Mouse (Mus musculus) embryonic facial prominence, embryonic 14.5 days (tissue): ENCODE results near the gene AA986860. TPM values are rescaled to one million over a fixed set of nuclear protein-coding genes. Genes with fewer than 3 reads are reported as not detected.

Experiments
- ATAC-seq: fragments of 200-750 bp; cut with Nextera tagmentation; 2 replicates; pipeline ENCODE4 v1.8.0; 2017; ENCODE audit warnings: low read depth, moderate number of reproducible peaks, moderate TSS enrichment
- DNase-seq: peaks from one replicate; pipeline ENCODE4 v3.0.0-alpha.2; 2015; ENCODE audit warnings: low spot score
- H3K27ac ChIP-seq: fragments of 300-500 bp; sonication (generic); replicated peaks from 2 replicates; pipeline ENCODE4 v1.5.1; 2014; ENCODE audit warnings: low read depth, mild to moderate bottlenecking, low read length, moderate library complexity
- H3K27me3 ChIP-seq: fragments of 300-500 bp; sonication (generic); replicated peaks from 2 replicates; pipeline ENCODE4 v1.6.1; 2014; ENCODE audit warnings: low read length; ENCODE audit not compliant: control insufficient read depth, insufficient read depth
- H3K36me3 ChIP-seq: fragments of 300-500 bp; sonication (generic); 2 replicates; pipeline ENCODE4 v1.6.1; 2014; ENCODE audit warnings: low read length, mixed read lengths; ENCODE audit not compliant: control insufficient read depth, insufficient read depth
- H3K4me1 ChIP-seq: fragments of 300-500 bp; sonication (generic); 2 replicates; pipeline ENCODE4 v1.6.1; 2014; ENCODE audit warnings: antibody characterized with exemption, low read length; ENCODE audit not compliant: control insufficient read depth, insufficient read depth
- H3K4me2 ChIP-seq: fragments of 300-500 bp; sonication (generic); 2 replicates; pipeline ENCODE4 v1.6.1; 2014; ENCODE audit warnings: low read depth, mild to moderate bottlenecking, low read length, moderate library complexity, mixed read lengths
- H3K4me3 ChIP-seq: fragments of 300-500 bp; sonication (generic); 2 replicates; pipeline ENCODE4 v1.5.1; 2014; ENCODE audit warnings: low read depth, mild to moderate bottlenecking, low read length
- H3K9ac ChIP-seq: fragments of 300-500 bp; sonication (generic); 2 replicates; pipeline ENCODE4 v1.6.1; 2014; ENCODE audit warnings: low read depth, mild to moderate bottlenecking, low read length, moderate library complexity, mixed read lengths
- H3K9me3 ChIP-seq: fragments of 300-500 bp; sonication (generic); 2 replicates; pipeline ENCODE4 v1.6.1; 2016; ENCODE audit warnings: low read length; ENCODE audit not compliant: control insufficient read depth
- WGBS: fragments of 180-500 bp; shearing (Covaris S2); extraction: QIAGEN DNeasy Blood & Tissue Kit; methylation state at CpG from one replicate; pipeline ENCODE4 v1.1.7; 2014; 5-methylcytosine and 5-hydroxymethylcytosine counted together
- polyA plus RNA-seq: library from polyadenylated mRNA; unstranded; fragments of >200 nt; fragmentation: Nextera tagmentation; extraction: Ambion mirVana; gene quantifications from 2 replicates; pipeline ENCODE4 v1.2.1, GENCODE M21; 2014

AA986860 gene
- polyA plus RNA-seq, 1 experiment from 2014 or later, result 4.5 TPM

DNA sequence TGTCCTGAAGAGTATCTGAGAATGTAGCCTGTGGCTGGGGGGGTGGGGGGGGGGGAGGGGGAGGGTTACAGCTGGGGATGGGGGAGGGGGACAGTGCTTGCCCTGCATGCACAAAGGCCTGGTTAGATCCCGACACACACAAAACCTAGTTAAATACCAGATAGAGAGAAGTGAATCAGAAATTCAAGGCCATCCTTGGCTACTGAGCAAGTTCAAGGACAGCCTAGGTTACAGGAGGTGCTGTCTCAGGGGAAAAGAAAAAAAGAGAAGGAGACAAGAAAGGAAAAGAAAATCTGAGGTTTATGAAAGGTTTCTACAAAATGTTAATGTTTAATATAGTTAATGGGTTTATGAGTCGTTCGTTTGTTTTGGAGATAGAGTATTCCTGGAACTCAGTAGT lies 7.9 kb downstream of the AA986860 start:
- Histone ChIP-seq H3K27ac (no peak overlapping the region), H3K36me3 (no peaks in the 10 kb centered on the region), H3K9me3 (no peaks in the 10 kb centered on the region), H3K4me3 (no peak overlapping the region), H3K9ac (no peak overlapping the region), H3K4me2 (no peak overlapping the region), H3K4me1 (no peaks in the 10 kb centered on the region), H3K27me3 (no peaks in the 10 kb centered on the region)
- DNase-seq, result no peak
- no peak for ATAC-seq
- 79% methylated on average over 3 of the region's 3 CpGs for WGBS

DNA sequence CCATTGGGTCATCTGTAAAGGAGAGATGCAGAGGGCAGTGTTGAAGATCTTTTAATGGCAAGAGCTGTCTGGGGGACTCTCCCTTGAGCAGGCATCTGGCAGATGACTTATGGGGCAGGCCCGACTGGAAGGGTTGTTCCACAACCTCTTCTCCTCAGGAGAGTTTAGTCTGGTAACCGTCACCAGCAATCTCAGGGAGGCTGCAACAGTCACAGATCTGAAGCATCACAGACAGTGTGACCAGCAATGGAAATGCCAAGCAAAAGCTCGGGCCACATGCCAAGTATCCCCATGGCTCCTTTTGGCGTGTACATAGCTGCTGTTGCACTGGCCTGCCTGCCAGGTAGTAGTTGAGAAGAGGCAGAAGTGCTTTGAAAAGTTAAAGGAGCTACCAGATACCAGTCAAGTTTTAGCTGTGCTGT lies 8.5 kb downstream of the AA986860 start:
- 82% methylated on average over 4 of the region's 4 CpGs for WGBS
- Histone ChIP-seq H3K36me3 (no peaks in the 10 kb centered on the region), H3K9me3 (no peaks in the 10 kb centered on the region), H3K4me1 (no peaks in the 10 kb centered on the region), H3K4me2 (no peak overlapping the region), H3K9ac (no peak overlapping the region; the same call in 1 of the 2 replicates), H3K27me3 (no peaks in the 10 kb centered on the region), H3K27ac (no peak overlapping the region), H3K4me3 (no peak overlapping the region)
- DNase-seq (no peak), ATAC-seq (no peak)

DNA sequence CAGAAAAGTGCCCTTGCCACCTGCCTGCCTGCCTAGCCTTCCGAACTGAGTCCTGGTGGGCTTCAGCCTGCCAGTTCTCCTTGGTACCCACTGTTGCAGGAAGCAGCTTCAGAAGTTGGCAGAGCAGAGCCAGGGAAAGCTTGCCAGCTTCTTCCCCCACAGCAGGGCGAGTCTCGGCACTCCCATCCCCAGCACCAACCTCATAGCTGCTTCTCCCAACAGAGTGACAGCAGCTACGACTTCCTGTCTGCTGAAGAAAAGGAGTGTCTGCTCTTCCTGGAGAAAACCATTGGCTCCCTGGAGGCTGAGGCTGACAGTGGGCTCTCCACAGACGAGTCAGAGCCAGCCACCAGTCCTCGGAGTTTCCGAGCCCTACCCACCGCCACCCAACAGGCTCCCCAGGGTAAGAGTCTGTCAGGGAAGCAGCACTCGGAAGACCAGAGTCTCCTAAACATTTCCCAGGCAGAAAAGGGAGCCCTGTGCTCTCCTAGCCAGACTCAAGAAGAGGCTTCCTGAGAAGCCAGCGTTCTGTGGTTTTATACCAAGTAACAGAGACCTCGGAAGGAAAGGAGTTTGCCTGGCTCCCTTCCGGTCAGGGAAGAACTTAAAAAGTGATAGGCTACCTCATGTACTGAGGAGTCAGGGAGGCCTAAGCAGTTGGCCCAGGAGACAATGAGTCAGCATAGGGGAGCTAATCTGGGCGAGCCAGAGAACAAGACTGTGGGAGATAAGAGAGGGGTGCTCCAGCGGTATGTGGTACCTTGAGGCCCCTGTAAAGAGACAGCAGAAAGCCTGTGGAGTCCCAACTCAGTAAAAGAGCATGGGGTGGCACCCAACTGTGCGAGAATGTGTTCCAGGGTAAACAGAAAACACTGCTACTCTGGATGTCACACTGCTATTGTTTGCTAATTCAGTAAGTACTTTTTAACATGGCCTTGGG lies 9.3 kb downstream of the AA986860 start:
- Histone ChIP-seq H3K4me1 (no peaks in the 10 kb centered on the region), H3K36me3 (no peaks in the 10 kb centered on the region), H3K4me3 (no peak overlapping the region), H3K4me2 (no peak overlapping the region), H3K27me3 (no peaks in the 10 kb centered on the region), H3K9me3 (no peaks in the 10 kb centered on the region), H3K27ac (no peak overlapping the region), H3K9ac (no peak overlapping the region; the same call in 1 of the 2 replicates)
- 42% methylated on average over 15 of the region's 15 CpGs for WGBS
- ATAC-seq (no peak), DNase-seq (no peak)

DNA sequence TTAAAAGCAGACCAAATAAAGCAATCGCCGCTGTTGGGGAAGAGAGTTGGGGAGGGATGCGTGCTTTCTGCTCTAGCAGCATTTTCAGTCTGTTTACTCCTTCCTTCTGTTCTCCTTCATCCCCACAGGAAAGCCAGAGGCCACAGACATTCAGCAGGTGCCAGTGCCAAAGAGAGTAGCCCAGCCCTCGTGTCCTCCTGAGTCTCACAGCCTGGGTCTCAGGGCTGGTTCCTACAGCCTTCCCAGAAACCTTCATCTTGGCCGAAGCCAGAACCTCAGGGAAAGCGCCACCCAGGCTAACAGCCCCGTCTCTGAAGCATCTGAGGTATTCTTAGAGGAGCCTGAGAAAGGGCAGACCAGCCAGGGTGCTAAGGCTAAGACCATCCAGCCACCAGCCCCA lies 10.4 kb downstream of the AA986860 start:
- ATAC-seq, result no peak
- WGBS, result 82% methylated on average over 7 of the region's 7 CpGs
- no peak overlapping the region for H3K4me3 ChIP-seq

DNA sequence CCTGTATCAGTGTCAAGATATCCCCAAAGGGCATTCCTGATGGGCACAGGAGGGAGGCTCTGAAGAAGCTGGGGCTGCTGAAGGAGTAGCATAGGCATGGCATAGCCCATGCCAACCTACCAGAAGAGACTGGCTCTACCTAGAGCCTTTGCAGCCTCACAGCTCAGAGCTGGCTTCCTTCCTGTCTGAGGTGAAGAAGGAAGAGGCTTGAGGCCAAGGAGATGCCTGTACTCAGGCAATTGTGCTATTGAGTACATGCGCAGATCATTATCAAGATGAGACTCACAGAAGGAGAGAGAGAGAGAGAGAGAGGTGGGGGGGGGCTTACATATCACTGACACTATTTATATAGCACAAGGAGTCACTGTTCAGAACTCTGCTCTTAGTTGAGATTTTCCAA lies 12.0 kb downstream of the AA986860 start:
- H3K9me3 ChIP-seq, result no peaks in the 10 kb centered on the region
- no peaks in the 10 kb centered on the region for H3K27me3 ChIP-seq
- no peak overlapping the region for H3K4me2 ChIP-seq
- WGBS, result 86% methylated on average over 1 of the region's 1 CpGs
- H3K4me1 ChIP-seq, result no peaks in the 10 kb centered on the region
- ATAC-seq (no peak), DNase-seq (no peak)
- H3K9ac ChIP-seq, result no peak overlapping the region
- no peaks in the 10 kb centered on the region for H3K36me3 ChIP-seq
- no peak overlapping the region for H3K4me3 ChIP-seq
- H3K27ac ChIP-seq, result no peak overlapping the region

More for the DNA sequence above, 10.4 kb downstream of the AA986860 start:
- Histone ChIP-seq H3K4me2 (no peak overlapping the region), H3K9ac (no peak overlapping the region), H3K9me3 (no peaks in the 10 kb centered on the region), H3K27ac (no peak overlapping the region), H3K27me3 (no peaks in the 10 kb centered on the region), H3K36me3 (no peaks in the 10 kb centered on the region), H3K4me1 (no peaks in the 10 kb centered on the region)
- no peak for DNase-seq

DNA sequence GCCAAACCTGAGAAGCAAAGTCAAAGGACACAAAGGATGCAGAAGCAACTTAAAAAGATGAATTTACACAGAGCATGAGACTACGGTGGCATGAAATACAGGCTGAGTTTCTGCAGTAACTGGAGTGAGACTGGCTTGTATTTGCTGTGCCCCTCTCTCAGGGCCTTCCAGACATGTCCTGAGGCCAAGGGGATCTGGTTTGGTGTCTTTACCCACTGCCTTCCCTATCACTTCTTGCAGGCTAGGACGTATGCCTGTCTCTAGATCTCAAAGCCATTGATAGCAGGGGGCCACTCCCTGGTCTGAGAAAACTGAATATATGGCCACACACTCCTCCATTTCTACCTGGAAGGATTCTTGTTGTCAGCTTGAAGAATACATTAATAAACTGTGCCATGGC lies 12.4 kb downstream of the AA986860 start:
- no peak for ATAC-seq

DNA sequence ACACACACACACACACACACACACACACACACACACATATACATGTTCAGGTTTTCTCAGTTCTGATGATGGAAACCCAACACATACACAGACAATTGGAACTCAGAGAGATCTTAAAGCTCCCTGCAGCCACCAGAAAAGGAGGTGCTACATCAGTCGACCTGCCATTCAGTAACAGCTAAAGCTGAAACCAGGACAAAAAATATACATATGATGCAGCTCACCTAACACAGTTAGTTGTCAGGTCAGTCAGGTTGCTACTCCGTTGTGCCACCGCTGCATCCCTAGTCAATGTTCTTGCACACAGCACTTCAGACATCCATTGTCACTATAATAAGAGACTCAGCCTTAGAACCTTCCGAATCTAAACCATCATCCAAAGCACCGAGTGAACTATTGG lies 13.2 kb downstream of the AA986860 start:
- ATAC-seq (no peak), DNase-seq (no peak)
- H3K9me3 ChIP-seq, result no peaks in the 10 kb centered on the region
- H3K9ac ChIP-seq, result no peak overlapping the region
- no peak overlapping the region for H3K4me2 ChIP-seq
- H3K36me3 ChIP-seq, result no peaks in the 10 kb centered on the region
- H3K27ac ChIP-seq, result no peak overlapping the region
- no peaks in the 10 kb centered on the region for H3K4me1 ChIP-seq
- H3K27me3 ChIP-seq, result no peaks in the 10 kb centered on the region
- H3K4me3 ChIP-seq, result no peak overlapping the region
- 85% methylated on average over 5 of the region's 5 CpGs for WGBS

More for the DNA sequence above, 12.4 kb downstream of the AA986860 start:
- Histone ChIP-seq H3K9me3 (no peaks in the 10 kb centered on the region), H3K36me3 (no peaks in the 10 kb centered on the region), H3K4me3 (no peak overlapping the region), H3K27ac (no peak overlapping the region), H3K4me2 (no peak overlapping the region), H3K9ac (no peak overlapping the region), H3K4me1 (no peaks in the 10 kb centered on the region), H3K27me3 (no peaks in the 10 kb centered on the region)
- DNase-seq, result no peak
- WGBS, result 63% methylated on average over 2 of the region's 2 CpGs

DNA sequence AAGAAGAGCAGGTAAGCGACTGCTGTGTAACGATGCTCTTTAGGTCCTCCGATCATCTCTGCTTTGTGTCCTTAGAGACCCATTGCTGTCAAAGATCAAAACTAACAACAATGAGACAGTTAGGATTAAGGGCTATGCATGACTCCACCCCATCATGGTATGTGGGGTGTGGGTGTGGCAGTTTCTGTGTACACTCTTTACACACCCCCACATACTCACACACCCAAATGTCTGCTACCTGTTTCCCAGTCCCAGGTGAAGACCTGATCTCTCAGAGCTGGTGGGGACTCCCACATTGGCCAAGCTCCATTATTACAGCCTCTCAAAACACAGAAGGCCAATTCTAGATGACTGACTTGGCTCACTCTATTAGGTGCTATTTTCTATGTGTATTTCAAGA lies 13.8 kb downstream of the AA986860 start:
- 93% methylated on average over 3 of the region's 3 CpGs for WGBS
- DNase-seq, result no peak
- no peak overlapping the region for H3K4me2 ChIP-seq

DNA sequence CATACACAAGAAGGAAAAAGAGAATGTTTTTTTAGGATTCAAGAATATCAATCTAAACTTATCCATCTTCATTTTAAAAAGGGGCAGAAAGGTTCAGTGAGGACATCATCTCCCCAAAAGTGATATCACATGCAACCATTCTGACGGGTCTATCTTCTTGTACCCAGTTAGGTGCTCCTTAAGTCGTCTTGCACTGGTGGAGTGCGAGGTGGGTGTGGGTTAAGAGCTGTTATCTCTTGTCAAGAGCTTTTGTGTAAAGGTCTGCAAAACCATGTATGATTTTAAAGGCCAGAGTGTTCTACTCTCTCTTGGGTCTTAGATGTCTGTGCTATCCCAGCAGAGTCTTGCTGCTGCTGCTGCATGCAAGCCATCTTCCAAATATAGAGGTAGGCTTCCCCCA lies 15.0 kb downstream of the AA986860 start:
- H3K27me3 ChIP-seq, result no peaks in the 10 kb centered on the region
- ATAC-seq, result no peak
- no peak overlapping the region for H3K4me3 ChIP-seq
- H3K9me3 ChIP-seq, result no peaks in the 10 kb centered on the region
- no peak overlapping the region for H3K9ac ChIP-seq
- H3K4me2 ChIP-seq, result no peak overlapping the region
- 85% methylated on average over 3 of the region's 3 CpGs for WGBS
- DNase-seq, result no peak
- H3K36me3 ChIP-seq, result no peaks in the 10 kb centered on the region
- H3K4me1 ChIP-seq, result no peaks in the 10 kb centered on the region
- no peak overlapping the region for H3K27ac ChIP-seq

More for the DNA sequence above, 13.8 kb downstream of the AA986860 start:
- Histone ChIP-seq H3K4me3 (no peak overlapping the region), H3K9me3 (no peaks in the 10 kb centered on the region), H3K36me3 (no peaks in the 10 kb centered on the region), H3K4me1 (no peaks in the 10 kb centered on the region), H3K27ac (no peak overlapping the region), H3K27me3 (no peaks in the 10 kb centered on the region), H3K9ac (no peak overlapping the region)
- no peak for ATAC-seq
